Mouse (Mus musculus): ENCODE measurements around the gene Bend4. TPM values are rescaled to one million over a fixed set of nuclear protein-coding genes. Genes with fewer than 3 reads are reported as not detected.

Bend4 gene
- polyA plus RNA-seq (2017; shearing (Covaris generic)), result 1.4 TPM

DNA sequence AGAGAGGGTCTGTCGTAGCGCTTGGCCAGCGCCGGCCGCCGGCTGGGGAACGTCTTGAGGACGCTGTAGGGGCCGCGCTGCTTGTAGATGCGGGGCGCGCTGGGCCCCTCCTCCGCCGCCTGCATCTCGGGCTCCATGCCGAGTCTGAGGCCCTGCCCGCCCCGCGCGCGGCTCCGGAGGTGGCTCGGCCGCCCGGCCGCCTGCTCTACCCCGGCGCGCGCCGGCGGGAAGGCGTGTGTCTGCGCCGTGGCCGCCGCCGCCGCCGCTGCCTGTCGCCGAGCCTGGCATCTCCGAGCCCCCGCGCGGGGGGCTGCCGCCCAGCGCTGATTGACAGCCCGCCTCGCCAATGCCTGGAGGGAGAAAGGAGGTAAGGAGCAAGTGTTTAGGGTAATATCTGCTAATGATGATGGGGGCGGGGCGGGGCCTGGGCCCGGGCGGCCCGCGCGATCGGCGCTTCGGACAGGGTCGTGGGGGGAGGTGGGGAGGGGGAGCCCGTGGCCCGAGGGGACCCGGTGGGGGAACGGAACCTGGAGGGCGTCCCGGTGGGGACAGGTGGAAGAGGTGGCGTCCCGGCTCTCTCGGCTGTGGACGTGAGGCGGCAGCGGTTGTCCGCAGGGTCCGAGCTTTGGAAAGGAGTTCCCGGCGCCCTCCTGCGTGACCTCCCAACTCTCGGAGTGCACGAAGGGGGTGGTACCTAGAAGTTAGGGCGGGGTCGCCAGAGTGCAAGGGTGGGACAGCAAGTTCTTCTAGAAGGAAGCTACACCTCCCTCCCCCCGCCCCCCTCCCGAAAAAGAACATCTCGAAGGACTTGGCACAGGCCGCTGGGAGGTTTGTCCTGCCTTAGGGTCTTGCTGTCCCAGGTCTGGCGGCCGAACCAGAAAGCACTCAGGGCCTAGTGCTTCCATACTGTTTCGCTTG lies at the start of gene Bend4:
TSS of gene Bend4 (minus strand) at position 868 of the 918 bp plus-strand sequence.

Other genes starting within 250 kb of the Bend4 start
- 73.8 TPM for gene Tmem33, start 167.7 kb downstream of the Bend4 start, polyA plus RNA-seq (2017; shearing (Covaris generic))
- gene Slc30a9, start 121.4 kb downstream of the Bend4 start, polyA plus RNA-seq (2017; shearing (Covaris generic)), result 62.1 TPM
- not detected for gene Shisa3, start 179.6 kb upstream of the Bend4 start, polyA plus RNA-seq (2017; shearing (Covaris generic))

Measured in effector memory CD4-positive, alpha-beta T cell, adult 7 months (primary cell).